Mouse (Mus musculus) C2C12 (cell line): Measurements from ENCODE around the gene Arl15. TPM values are rescaled to one million over a fixed set of nuclear protein-coding genes. Genes with fewer than 3 reads are reported as not detected.

Experiments used
- H3K27me3 ChIP-seq: one replicate; pipeline ENCODE4 v1.6.1; 2011; ENCODE audit not compliant: control insufficient read depth, insufficient read depth, insufficient read length
- H3K36me3 ChIP-seq: one replicate; pipeline ENCODE4 v1.6.1; 2011; ENCODE audit not compliant: control insufficient read depth, insufficient read depth
- H3K4me3 ChIP-seq: one replicate; pipeline ENCODE4 v1.5.1; 2011; ENCODE audit warnings: mild to moderate bottlenecking, control low read depth; ENCODE audit not compliant: poor library complexity, insufficient read depth, severe bottlenecking
- H3K79me2 ChIP-seq: one replicate; pipeline ENCODE4 v1.6.1; 2011; ENCODE audit not compliant: control insufficient read depth, insufficient read depth
- H3K79me3 ChIP-seq: one replicate; pipeline ENCODE4 v1.6.1; 2011; ENCODE audit warnings: low read depth, control low read depth
- H3ac ChIP-seq: one replicate; pipeline ENCODE3; 2011; ENCODE audit warnings: low read depth; ENCODE audit not compliant: control insufficient read depth, insufficient read length
- CEBPB ChIP-seq: IDR thresholded peaks from one replicate; pipeline ENCODE4 v1.6.1; 2011; ENCODE audit warnings: low read depth, mild to moderate bottlenecking, control low read depth, moderate library complexity
- CTCF ChIP-seq: IDR thresholded peaks from one replicate; pipeline ENCODE4 v1.5.1; 2011; ENCODE audit not compliant: control insufficient read depth, insufficient read depth, insufficient read length
- FOSL1 ChIP-seq: IDR thresholded peaks from one replicate; pipeline ENCODE4 v1.8.0; 2011; ENCODE audit warnings: mild to moderate bottlenecking, low read length; ENCODE audit not compliant: poor library complexity, insufficient read depth, severe bottlenecking
- MAX ChIP-seq: IDR thresholded peaks from one replicate; pipeline ENCODE4 v1.6.1; 2011; ENCODE audit warnings: mild to moderate bottlenecking, control low read depth
- MYOD1 ChIP-seq: IDR thresholded peaks from one replicate; pipeline ENCODE4 v1.6.1; 2011; ENCODE audit warnings: low read depth; ENCODE audit not compliant: control insufficient read depth, insufficient read length
- MYOG ChIP-seq: IDR thresholded peaks from one replicate; pipeline ENCODE4 v1.6.1; 2011; ENCODE audit not compliant: control insufficient read depth, insufficient read length; ENCODE audit errors: extremely low read depth
- USF1 ChIP-seq: IDR thresholded peaks from one replicate; pipeline ENCODE4 v1.6.1; 2011; ENCODE audit warnings: low read depth, mild to moderate bottlenecking, control low read depth, moderate library complexity
- polyA plus RNA-seq: library from polyadenylated mRNA; unstranded; fragments of >200 nt; fragmentation: generic; extraction: Trizol; gene quantifications from one replicate; pipeline ENCODE4 v1.2.1, GENCODE M21; 2012; ENCODE audit warnings: missing spikeins

The Arl15 gene
- polyA plus RNA-seq, 1 experiment: 3.5 TPM

- Histone ChIP-seq H3K4me3 (no peak overlapping the region), H3K36me3 (no peaks in the 10 kb centered on the region), H3K79me3 (no peaks in the 10 kb centered on the region), H3K79me2 (no peaks in the 10 kb centered on the region), H3K27me3 (no peaks in the 10 kb centered on the region), H3ac (no peak overlapping the region)
- TF ChIP-seq USF1: no peak
Measured at GRCm38 (mm10) chr13:113851602-113852375, 57.5 kb downstream of the Arl15 start.

GRCm38 (mm10) chr13:113852376-113852666 is 58.0 kb downstream of the Arl15 start:
- Histone ChIP-seq H3K27me3 (no peaks in the 10 kb centered on the region), H3K36me3 (no peaks in the 10 kb centered on the region), H3K4me3 (no peak overlapping the region), H3K79me3 (no peaks in the 10 kb centered on the region), H3ac (no peak overlapping the region), H3K79me2 (no peaks in the 10 kb centered on the region)
- TF ChIP-seq CEBPB (no peak), MYOD1 (no peak), FOSL1 (no peak), MAX (no peak)

- no peaks in the 10 kb centered on the region for H3K79me2 ChIP-seq
- H3K36me3 ChIP-seq: no peaks in the 10 kb centered on the region
- TF ChIP-seq USF1 (no peak), MYOD1 (no peak), CTCF (no peak), MAX (no peak), FOSL1 (no peak), CEBPB (no peak)
- no peaks in the 10 kb centered on the region for H3K27me3 ChIP-seq
- H3K4me3 ChIP-seq: no peak overlapping the region
- no peaks in the 10 kb centered on the region for H3K79me3 ChIP-seq
- no peak overlapping the region for H3ac ChIP-seq
Measured at GRCm38 (mm10) chr13:113854146-113854545, 59.8 kb downstream of the Arl15 start.

GRCm38 (mm10) chr13:113854551-113855312 is 60.4 kb downstream of the Arl15 start:
- no peaks in the 10 kb centered on the region for H3K79me3 ChIP-seq
- no peaks in the 10 kb centered on the region for H3K36me3 ChIP-seq
- H3ac ChIP-seq: no peak overlapping the region
- TF ChIP-seq CEBPB (no peak), MAX (no peak), FOSL1 (no peak)
- no peaks in the 10 kb centered on the region for H3K27me3 ChIP-seq
- H3K4me3 ChIP-seq: no peak overlapping the region
- no peaks in the 10 kb centered on the region for H3K79me2 ChIP-seq

- Histone ChIP-seq H3K36me3 (no peaks in the 10 kb centered on the region), H3K27me3 (no peaks in the 10 kb centered on the region), H3K79me3 (no peaks in the 10 kb centered on the region), H3K79me2 (no peaks in the 10 kb centered on the region), H3K4me3 (no peak overlapping the region), H3ac (no peak overlapping the region)
- TF ChIP-seq CEBPB: no peak
- TF ChIP-seq FOSL1: no peak
- no peak for TF ChIP-seq CTCF
- TF ChIP-seq MYOG: no peak
- no peak for TF ChIP-seq USF1
- TF ChIP-seq MAX: no peak
- TF ChIP-seq MYOD1: no peak
Measured at GRCm38 (mm10) chr13:113856946-113857345, 62.6 kb downstream of the Arl15 start.

GRCm38 (mm10) chr13:113858667-113859391 is 64.5 kb downstream of the Arl15 start:
- Histone ChIP-seq H3K79me3 (no peaks in the 10 kb centered on the region), H3K79me2 (no peaks in the 10 kb centered on the region), H3ac (no peak overlapping the region), H3K4me3 (no peak overlapping the region), H3K27me3 (no peaks in the 10 kb centered on the region), H3K36me3 (no peaks in the 10 kb centered on the region)
- no peak for TF ChIP-seq MYOD1
- no peak for TF ChIP-seq FOSL1
- no peak for TF ChIP-seq MAX
